Mouse (Mus musculus) embryonic fibroblast, embryonic 13.5 days (primary cell): ENCODE results near the gene Prss42. TPM values are rescaled to one million over a fixed set of nuclear protein-coding genes. Genes with fewer than 3 reads are reported as not detected.

Experiments
- H3K27ac ChIP-seq: 2 replicates; pipeline ENCODE4 v1.5.1; 2012; ENCODE audit warnings: low read length, control low read depth, inconsistent platforms; ENCODE audit not compliant: insufficient read depth
- H3K4me1 ChIP-seq: 2 replicates; pipeline ENCODE4 v1.6.1; 2011; ENCODE audit warnings: low read length; ENCODE audit not compliant: control insufficient read depth, insufficient read depth
- H3K4me3 ChIP-seq: 2 replicates; pipeline ENCODE4 v1.5.1; 2011; ENCODE audit warnings: mild to moderate bottlenecking, control low read depth, low read length; ENCODE audit not compliant: insufficient read depth
- CTCF ChIP-seq: IDR thresholded peaks from 2 replicates; pipeline ENCODE4 v1.5.1; 2011; ENCODE audit warnings: mild to moderate bottlenecking, control low read depth, low read length, moderate library complexity, borderline replicate concordance; ENCODE audit not compliant: insufficient read depth
- POLR2A ChIP-seq: IDR thresholded peaks from 2 replicates; pipeline ENCODE4 v1.6.1; 2011; ENCODE audit warnings: low read depth, mild to moderate bottlenecking, control low read depth, low read length, moderate library complexity
- polyA plus RNA-seq: library from polyadenylated mRNA; stranded (reverse); fragments of >200 nt; gene quantifications from 2 replicates; pipeline ENCODE4 v1.2.4, GENCODE M21; 2011; ENCODE audit warnings: low read depth; ENCODE audit not compliant: missing spikeins, insufficient read length

The Prss42 gene
- polyA plus RNA-seq, 1 experiment: not detected

GRCm38 (mm10) chr9:110821436-110821835 is 23.5 kb downstream of the Prss42 start:
- TF ChIP-seq CTCF (no peak), POLR2A (no peak)
- H3K27ac ChIP-seq: no peak overlapping the region
- H3K4me3 ChIP-seq: no peak overlapping the region
- no peaks in the 10 kb centered on the region for H3K4me1 ChIP-seq

GRCm38 (mm10) chr9:110825426-110825825 is 27.5 kb downstream of the Prss42 start:
- Histone ChIP-seq H3K4me1 (no peaks in the 10 kb centered on the region), H3K4me3 (no peak overlapping the region), H3K27ac (no peak overlapping the region)
- no peak for TF ChIP-seq CTCF
- no peak for TF ChIP-seq POLR2A

- no peak for TF ChIP-seq CTCF
- TF ChIP-seq POLR2A: no peak
- no peak overlapping the region for H3K4me3 ChIP-seq
- H3K27ac ChIP-seq: no peak overlapping the region
- no peaks in the 10 kb centered on the region for H3K4me1 ChIP-seq
Measured at GRCm38 (mm10) chr9:110825832-110826231, 27.9 kb downstream of the Prss42 start.

- Histone ChIP-seq H3K4me3 (no peak within 1 kb of the TSS), H3K27ac (no peak within 1 kb of the TSS), H3K4me1 (no peaks in the 10 kb centered on the region)
- no peak for TF ChIP-seq POLR2A
- no peak for TF ChIP-seq CTCF
Measured at GRCm38 (mm10) chr9:110826390-110826789, 28.4 kb downstream of the Prss42 start, which contains the start of gene Prss43. Prss43 (plus strand) TSS chr9:110826690.

GRCm38 (mm10) chr9:110833021-110833420 is 35.1 kb downstream of the Prss42 start:
- Histone ChIP-seq H3K4me3 (no peak overlapping the region), H3K27ac (no peak overlapping the region), H3K4me1 (no peaks in the 10 kb centered on the region)
- TF ChIP-seq CTCF (no peak), POLR2A (no peak)

- H3K27ac ChIP-seq: no peak within 1 kb of the TSS
- no peak within 1 kb of the TSS for H3K4me3 ChIP-seq
- TF ChIP-seq CTCF (no peak), POLR2A (no peak)
- H3K4me1 ChIP-seq: no peaks in the 10 kb centered on the region
Measured at GRCm38 (mm10) chr9:110834411-110834810, 36.4 kb downstream of the Prss42 start, which contains the start of gene Prss45. Prss45 (plus strand) TSS chr9:110834588.

GRCm38 (mm10) chr9:110834961-110835360 is 37.0 kb downstream of the Prss42 start:
- no peaks in the 10 kb centered on the region for H3K4me1 ChIP-seq
- TF ChIP-seq CTCF: no peak
- no peak for TF ChIP-seq POLR2A
- H3K4me3 ChIP-seq: no peak overlapping the region
- no peak overlapping the region for H3K27ac ChIP-seq

GRCm38 (mm10) chr9:110836112-110836511 is 38.1 kb downstream of the Prss42 start:
- Histone ChIP-seq H3K27ac (no peak overlapping the region), H3K4me3 (no peak overlapping the region), H3K4me1 (no peaks in the 10 kb centered on the region)
- no peak for TF ChIP-seq CTCF
- TF ChIP-seq POLR2A: no peak

GRCm38 (mm10) chr9:110840905-110841304 is 42.9 kb downstream of the Prss42 start:
- no peaks in the 10 kb centered on the region for H3K4me1 ChIP-seq
- TF ChIP-seq POLR2A: no peak
- TF ChIP-seq CTCF: no peak
- no peak overlapping the region for H3K4me3 ChIP-seq
- no peak overlapping the region for H3K27ac ChIP-seq

- no peak overlapping the region for H3K4me3 ChIP-seq
- no peak overlapping the region for H3K27ac ChIP-seq
- no peak for TF ChIP-seq POLR2A
- TF ChIP-seq CTCF: no peak
- H3K4me1 ChIP-seq: no peaks in the 10 kb centered on the region
Measured at GRCm38 (mm10) chr9:110841438-110841837, 43.5 kb downstream of the Prss42 start.

- H3K27ac ChIP-seq: no peak within 1 kb of the TSS
- H3K4me3 ChIP-seq: no peak within 1 kb of the TSS
- TF ChIP-seq CTCF (no peak), POLR2A (no peak)
- no peaks in the 10 kb centered on the region for H3K4me1 ChIP-seq
Measured at GRCm38 (mm10) chr9:110844206-110844605, 46.2 kb downstream of the Prss42 start, which contains the start of gene Prss46. Prss46 (plus strand) TSS chr9:110844506.
